Mouse (Mus musculus) kidney, postnatal 0 days (tissue): Measurements from ENCODE around the gene Cdon. TPM values are rescaled to one million over a fixed set of nuclear protein-coding genes. Genes with fewer than 3 reads are reported as not detected.

Source experiments
- ATAC-seq: fragments of 200-750 bp; cut with Nextera tagmentation; replicated peaks from 2 replicates; pipeline ENCODE4 v1.8.0; 2017; ENCODE audit warnings: low read depth, moderate number of reproducible peaks, moderate TSS enrichment, moderate library complexity; ENCODE audit not compliant: low FRiP score
- DNase-seq: peaks from one replicate; pipeline ENCODE4 v3.0.0-alpha.2; 2016; ENCODE audit warnings: low spot score
- H3K27ac ChIP-seq: fragments of 300-500 bp; sonication (generic); 2 replicates; pipeline ENCODE4 v1.5.1; 2014; ENCODE audit warnings: mild to moderate bottlenecking
- H3K27me3 ChIP-seq: fragments of 300-500 bp; sonication (generic); 2 replicates; pipeline ENCODE4 v1.6.1; 2014; ENCODE audit warnings: low read length, mixed read lengths; ENCODE audit not compliant: insufficient read depth
- H3K36me3 ChIP-seq: fragments of 300-500 bp; sonication (generic); 2 replicates; pipeline ENCODE4 v1.6.1; 2014; ENCODE audit warnings: low read length, mixed read lengths; ENCODE audit not compliant: insufficient read depth
- H3K4me1 ChIP-seq: fragments of 300-500 bp; sonication (generic); replicated peaks from 2 replicates; pipeline ENCODE4 v1.6.1; 2014; ENCODE audit warnings: antibody characterized with exemption, low read length, mixed read lengths; ENCODE audit not compliant: insufficient read depth
- H3K4me2 ChIP-seq: fragments of 300-500 bp; sonication (generic); 2 replicates; pipeline ENCODE4 v1.6.1; 2014; ENCODE audit warnings: mild to moderate bottlenecking, low read length, moderate library complexity, mixed read lengths
- H3K4me3 ChIP-seq: fragments of 300-500 bp; sonication (generic); replicated peaks from 2 replicates; pipeline ENCODE4 v1.5.1; 2014; ENCODE audit warnings: low read depth, low read length
- H3K9ac ChIP-seq: fragments of 300-500 bp; sonication (generic); 2 replicates; pipeline ENCODE4 v1.6.1; 2014; ENCODE audit warnings: low read depth, low read length
- H3K9me3 ChIP-seq: fragments of 300-500 bp; sonication (generic); replicated peaks from 2 replicates; pipeline ENCODE4 v1.6.1; 2016; ENCODE audit warnings: low read length, inconsistent platforms, mixed read lengths
- CTCF ChIP-seq: IDR thresholded peaks from 2 replicates; pipeline ENCODE4 v1.5.1; 2016; ENCODE audit warnings: antibody characterized with exemption, low read depth, mild to moderate bottlenecking, moderate library complexity
- whole genome bisulfite sequencing: fragments of 180-500 bp; shearing (Covaris S2); extraction: QIAGEN DNeasy Blood & Tissue Kit; methylation state at CpG from one replicate; pipeline ENCODE4 v1.1.7; 2014; 5-methylcytosine and 5-hydroxymethylcytosine counted together
- polyA plus RNA-seq: library from polyadenylated mRNA; unstranded; fragments of >200 nt; fragmentation: Nextera tagmentation; extraction: Ambion mirVana; gene quantifications from 2 replicates; pipeline ENCODE4 v1.2.1, GENCODE M21; 2015

The Cdon gene
- polyA plus RNA-seq, 1 experiment from 2014 or later, result 2.2 TPM

GRCm38 (mm10) chr9:35541024-35541423 is 120.1 kb downstream of the Cdon start:
- no peak for TF ChIP-seq CTCF
- Histone ChIP-seq H3K9me3 (no peaks in the 10 kb centered on the region), H3K4me3 (no peak overlapping the region), H3K4me1 (0 out of 2 replicates have a peak, but pooled peaks cover 3% of the 10 kb centered on the region), H3K27me3 (no peaks in the 10 kb centered on the region), H3K4me2 (no peak overlapping the region), H3K27ac (no peak overlapping the region), H3K9ac (no peak overlapping the region), H3K36me3 (no peaks in the 10 kb centered on the region)
- ATAC-seq, result no peak
- 87% methylated on average over 5 of the region's 5 CpGs for WGBS
- DNase-seq, result no peak

GRCm38 (mm10) chr9:35541488-35541887 is 120.6 kb downstream of the Cdon start:
- Histone ChIP-seq H3K9me3 (no peaks in the 10 kb centered on the region), H3K4me2 (no peak overlapping the region), H3K9ac (no peak overlapping the region), H3K4me3 (no peak overlapping the region), H3K36me3 (no peaks in the 10 kb centered on the region), H3K27ac (no peak overlapping the region), H3K4me1 (0 out of 2 replicates have a peak, but pooled peaks cover 3% of the 10 kb centered on the region), H3K27me3 (no peaks in the 10 kb centered on the region)
- DNase-seq (peak; percentile 90), ATAC-seq (peak; percentile 63)
- 13% methylated on average over 6 of the region's 6 CpGs for WGBS
- TF ChIP-seq CTCF, result peak; percentile 90

GRCm38 (mm10) chr9:35541941-35542340 is 121.0 kb downstream of the Cdon start:
- Histone ChIP-seq H3K4me2 (no peak overlapping the region), H3K36me3 (no peaks in the 10 kb centered on the region), H3K27me3 (no peaks in the 10 kb centered on the region), H3K4me1 (0 out of 2 replicates have a peak, but pooled peaks cover 3% of the 10 kb centered on the region), H3K9ac (no peak overlapping the region), H3K27ac (no peak overlapping the region), H3K9me3 (no peaks in the 10 kb centered on the region), H3K4me3 (no peak overlapping the region)
- WGBS, result 72% methylated on average over 6 of the region's 6 CpGs
- TF ChIP-seq CTCF, result no peak
- ATAC-seq (no peak), DNase-seq (no peak)

- Histone ChIP-seq H3K27me3 (no peaks in the 10 kb centered on the region), H3K4me1 (0 out of 2 replicates have a peak, but pooled peaks cover 3% of the 10 kb centered on the region), H3K4me2 (no peak overlapping the region), H3K9me3 (no peaks in the 10 kb centered on the region), H3K9ac (no peak overlapping the region), H3K27ac (no peak overlapping the region), H3K36me3 (no peaks in the 10 kb centered on the region), H3K4me3 (no peak overlapping the region)
- TF ChIP-seq CTCF, result no peak
- WGBS, result 85% methylated on average over 14 of the region's 14 CpGs
- no peak for ATAC-seq
- no peak for DNase-seq
These were observed 122.4 kb downstream of the Cdon start for GRCm38 (mm10) chr9:35543099-35543860.

GRCm38 (mm10) chr9:35544666-35545065 is 123.7 kb downstream of the Cdon start:
- no peak overlapping the region for H3K9ac ChIP-seq
- H3K4me3 ChIP-seq, result no peak overlapping the region
- H3K27ac ChIP-seq, result no peak overlapping the region
- 54% methylated on average over 2 of the region's 2 CpGs for WGBS
- no peaks in the 10 kb centered on the region for H3K36me3 ChIP-seq
- H3K4me2 ChIP-seq, result no peak overlapping the region
- ATAC-seq (0 out of 2 replicates have a peak, but pooled peaks have one; percentile 19), DNase-seq (peak; percentile 58)
- H3K9me3 ChIP-seq, result no peaks in the 10 kb centered on the region
- H3K27me3 ChIP-seq, result no peaks in the 10 kb centered on the region
- no peaks in the 10 kb centered on the region for H3K4me1 ChIP-seq
- no peak for TF ChIP-seq CTCF

GRCm38 (mm10) chr9:35545704-35546103 is 124.8 kb downstream of the Cdon start:
- no peaks in the 10 kb centered on the region for H3K27me3 ChIP-seq
- TF ChIP-seq CTCF, result peak; percentile 47; the same call in 1 of the 2 replicates
- no peak overlapping the region for H3K27ac ChIP-seq
- H3K4me3 ChIP-seq, result no peak overlapping the region
- H3K9me3 ChIP-seq, result no peaks in the 10 kb centered on the region
- 72% methylated on average over 12 of the region's 12 CpGs for WGBS
- no peaks in the 10 kb centered on the region for H3K36me3 ChIP-seq
- no peak overlapping the region for H3K9ac ChIP-seq
- no peak overlapping the region for H3K4me2 ChIP-seq
- no peaks in the 10 kb centered on the region for H3K4me1 ChIP-seq
- ATAC-seq (no peak), DNase-seq (no peak)
